Mouse (Mus musculus): ENCODE data around the gene Pkp4.

GRCm38 (mm10) chr2:59339776-59340539 lies 179.3 kb downstream of the Pkp4 start:
- TF ChIP-seq MAFK (IDR thresholded peaks at IDR 0.05; ENCODE audit: borderline replicate concordance, low read depth, low read length) (no peak), EP300 (IDR thresholded peaks at IDR 0.05; ENCODE audit: low read depth in 1 of 2, low read length in 2 of 2) (no peak), POLR2A (IDR thresholded peaks at IDR 0.05; ENCODE audit: control insufficient read depth in 1 of 2, insufficient read depth in 1 of 2, low read depth in 1 of 2, low read length in 2 of 2, poor library complexity in 1 of 2) (no peak), MYC (IDR thresholded peaks at IDR 0.05; ENCODE audit: low read depth, low read length) (no peak), CTCF (IDR thresholded peaks at IDR 0.05 in 2 of 3, conservative IDR thresholded peaks at IDR 0.05 in 1 of 3; ENCODE audit: control insufficient read depth in 1 of 3, insufficient read depth in 1 of 3, low read depth in 2 of 3, low read length in 3 of 3, poor library complexity in 1 of 3, severe bottlenecking in 1 of 3) (no peak), POLR2AphosphoS5 (IDR thresholded peaks at IDR 0.05; ENCODE audit: borderline replicate concordance, low read depth, low read length) (no peak)
